Mouse (Mus musculus) cerebellum, postnatal 4 days (tissue): ENCODE measurements around the gene Pih1d1.
A peak's percentile ranks its signal among the peaks of the same experiment; 100 is the strongest.

ENCODE experiments used
- DNase-seq, 2 experiments: peaks; one replicate each; pipeline ENCODE4 v3.0.0; 2022; ENCODE audit warnings: low spot score in 2 of 2, mixed read lengths in 1 of 2

Pih1d1 gene

DNA sequence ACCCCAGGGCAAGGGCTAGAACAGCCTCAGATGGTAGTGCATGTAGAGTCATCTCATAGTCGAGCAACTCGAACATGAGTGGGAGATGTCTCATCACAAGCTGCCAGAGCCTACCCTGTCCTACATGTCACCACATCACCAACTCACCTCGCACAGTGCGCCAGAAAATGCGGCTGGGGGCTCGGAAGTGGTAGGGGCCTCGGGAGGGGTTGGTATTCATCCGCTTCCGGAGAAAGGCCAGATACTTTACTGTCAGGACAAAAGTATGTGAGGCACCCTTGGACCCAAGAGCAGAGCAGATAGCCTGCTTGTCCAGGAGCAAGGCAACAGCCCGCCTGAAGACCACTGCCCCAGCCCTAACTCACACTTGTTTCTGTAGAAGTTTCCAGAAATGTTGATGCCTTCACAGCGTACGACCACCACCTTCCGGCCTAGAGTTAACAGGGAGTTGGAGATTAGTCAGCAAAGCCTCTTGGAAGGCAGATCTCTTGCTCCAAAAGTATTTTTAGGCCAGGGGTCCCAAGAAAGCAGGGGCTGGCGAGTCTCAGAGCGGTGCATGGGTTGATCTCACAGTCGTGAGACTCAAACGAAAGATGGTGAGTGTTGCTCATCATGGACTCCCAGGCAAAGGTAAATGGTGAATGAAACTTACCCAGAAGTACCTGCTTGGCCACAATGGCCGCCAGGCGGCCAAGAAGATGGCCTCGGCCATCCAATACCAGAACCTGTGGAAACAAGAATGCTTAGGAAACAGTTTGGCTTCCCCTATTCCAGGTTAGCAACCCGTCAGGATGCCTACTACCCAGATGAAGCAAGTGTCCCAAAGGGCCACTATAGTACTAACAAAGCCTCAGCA, 27.0 kb upstream of the Pih1d1 start:
- DNase-seq: no peak

GRCm38 (mm10) chr7:45127700-45128224, 26.3 kb upstream of the Pih1d1 start:
- no peak for DNase-seq

DNA sequence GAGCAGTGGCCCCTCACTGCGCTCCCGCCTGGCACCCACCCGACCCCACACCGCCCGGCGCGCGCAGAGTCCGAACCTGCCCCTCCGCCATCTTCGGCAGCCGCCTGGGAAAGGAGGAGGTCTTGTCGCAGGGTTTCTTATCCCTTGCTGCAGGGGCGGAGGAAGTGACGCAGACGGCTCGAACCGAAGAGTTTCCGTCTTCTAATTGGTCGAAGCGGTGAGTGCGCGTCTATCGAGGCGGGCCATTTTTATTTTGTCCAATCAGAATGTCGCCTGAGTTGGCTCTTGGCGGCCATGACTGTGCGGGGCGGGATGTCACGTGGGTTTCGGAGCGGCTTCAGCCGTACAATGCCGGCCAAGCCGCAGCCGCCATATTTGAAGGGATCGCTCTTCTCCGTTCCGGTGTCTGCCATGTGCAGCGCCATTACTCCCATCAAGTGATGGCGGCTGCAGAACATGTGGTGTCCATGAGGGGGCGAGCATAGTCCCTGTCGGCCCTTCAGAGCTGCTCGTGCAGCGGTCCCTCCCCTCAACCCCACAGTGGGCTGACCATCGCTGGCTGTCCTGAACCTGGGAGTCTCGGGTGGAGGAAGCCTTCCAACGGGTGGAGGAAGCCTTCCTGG, 25.4 kb upstream of the Pih1d1 start, which contains the start of gene Rpl13a:
Rpl13a (minus strand) TSS at position 138 of the 623 bp plus-strand sequence.
- DNase-seq: peak; percentile 88 to 97

DNA sequence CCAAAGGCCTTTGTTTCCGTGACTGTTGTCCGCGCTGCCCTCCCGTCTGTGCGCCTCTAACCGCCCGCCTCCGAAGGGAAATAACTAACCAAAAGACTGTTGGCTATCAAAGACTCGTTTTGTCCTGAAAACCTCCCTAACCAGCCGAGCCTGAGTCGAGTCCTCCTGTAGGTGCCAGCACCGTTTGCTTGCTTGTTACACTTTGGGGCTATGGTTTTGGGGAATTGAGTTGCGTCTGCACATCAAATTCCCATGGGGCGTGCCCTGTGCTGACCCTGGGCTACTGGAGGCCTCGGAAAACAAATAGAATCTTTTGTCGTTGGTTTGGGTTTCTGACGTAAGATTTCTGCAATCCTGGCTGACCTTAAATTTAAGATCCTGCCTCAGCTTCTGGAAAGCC, 24.8 kb upstream of the Pih1d1 start:
- DNase-seq: peak in 1 of 2 experiments; percentile 42

DNA sequence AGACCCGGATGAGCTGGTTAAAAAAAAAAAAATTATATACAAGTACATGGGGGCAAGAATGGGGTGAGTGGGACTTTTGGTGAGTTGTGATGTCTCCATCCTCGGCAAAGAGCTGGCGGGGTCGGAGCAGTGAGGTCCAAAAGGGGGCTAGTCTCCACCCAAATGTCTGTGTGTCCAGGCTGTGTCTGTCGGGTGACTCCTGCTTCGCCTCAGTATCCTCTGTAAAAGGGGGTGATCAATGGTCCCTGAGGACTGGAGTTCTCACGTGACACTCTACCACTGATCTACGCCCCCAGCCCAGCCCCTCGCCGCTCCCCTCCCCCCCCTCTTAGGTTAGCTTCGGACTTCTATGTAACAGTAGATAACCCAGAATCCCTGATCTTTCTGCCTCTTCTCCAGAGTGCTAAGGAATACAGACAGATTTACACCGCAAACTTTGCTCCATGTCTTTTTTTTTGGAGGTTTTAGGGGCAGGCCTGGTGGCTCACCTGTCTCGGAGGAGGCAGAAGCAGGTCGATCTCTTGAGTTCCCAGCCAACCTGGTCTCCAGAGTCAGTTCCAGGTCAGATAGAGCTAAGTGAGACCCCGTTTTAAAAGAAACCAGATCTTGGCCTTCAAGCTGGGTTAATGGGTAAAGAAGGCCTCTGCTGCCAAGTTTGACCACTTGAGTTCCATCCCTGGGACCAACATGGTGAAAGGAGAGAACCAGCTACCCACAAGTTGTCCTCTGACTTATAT, 24.2 kb upstream of the Pih1d1 start:
- no peak for DNase-seq

DNA sequence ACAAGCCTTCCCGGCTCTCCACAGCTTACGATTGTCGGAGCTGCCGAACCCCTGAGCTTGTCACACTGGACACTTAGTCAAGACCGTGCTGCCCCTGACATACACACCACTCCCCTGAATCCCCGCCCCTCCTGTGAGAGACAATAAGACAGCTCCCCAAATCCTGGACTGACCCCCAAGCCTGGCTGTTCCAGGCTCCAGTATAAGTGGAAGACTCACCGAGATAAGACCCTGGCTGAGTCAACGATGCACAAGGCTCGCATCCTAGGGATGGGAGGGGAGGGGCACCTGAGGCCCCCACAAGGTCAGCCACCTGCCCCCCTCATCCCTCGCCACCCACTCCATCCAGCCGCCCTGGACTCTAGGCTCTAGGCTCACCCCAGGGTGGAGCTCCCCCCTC, 22.3 kb upstream of the Pih1d1 start:
- DNase-seq: no peak

DNA sequence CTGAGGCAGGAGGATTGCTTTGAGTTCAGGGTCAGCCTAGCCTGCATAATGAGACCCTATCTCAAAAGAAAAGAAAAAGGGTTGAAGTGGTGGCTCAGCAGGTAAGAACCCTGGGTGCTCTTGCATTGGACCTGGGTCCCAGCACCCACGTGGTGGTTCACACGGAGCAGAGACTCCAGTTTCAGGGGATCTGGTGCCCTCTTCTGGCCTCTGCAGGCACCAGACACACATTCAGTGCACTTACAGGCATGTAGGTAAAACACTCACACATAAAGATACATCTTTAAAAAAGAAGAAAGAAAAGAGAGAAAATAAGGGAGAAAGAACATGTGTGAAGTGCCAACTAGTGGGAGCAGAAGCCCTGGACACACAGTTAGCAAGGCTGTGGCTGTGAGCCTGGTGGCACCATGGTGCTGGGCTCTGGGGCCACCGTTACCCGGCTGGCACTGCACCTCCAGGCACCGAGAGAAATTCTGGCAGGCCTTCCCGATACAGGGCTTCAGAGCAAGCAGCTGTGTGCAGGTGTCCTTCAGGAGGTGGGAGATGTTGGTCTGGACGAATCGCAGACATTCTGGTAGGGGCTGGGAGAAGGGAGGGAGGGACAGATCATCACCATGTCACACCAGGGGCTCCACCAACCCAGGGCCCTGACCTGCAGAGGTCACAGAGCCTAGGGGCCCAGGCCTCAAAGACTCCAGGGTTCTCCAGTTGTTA, 20.5 kb upstream of the Pih1d1 start:
- no peak for DNase-seq

GRCm38 (mm10) chr7:45134544-45135026, 19.5 kb upstream of the Pih1d1 start:
- no peak for DNase-seq

GRCm38 (mm10) chr7:45135370-45135769, 18.7 kb upstream of the Pih1d1 start:
- DNase-seq: no peak

DNA sequence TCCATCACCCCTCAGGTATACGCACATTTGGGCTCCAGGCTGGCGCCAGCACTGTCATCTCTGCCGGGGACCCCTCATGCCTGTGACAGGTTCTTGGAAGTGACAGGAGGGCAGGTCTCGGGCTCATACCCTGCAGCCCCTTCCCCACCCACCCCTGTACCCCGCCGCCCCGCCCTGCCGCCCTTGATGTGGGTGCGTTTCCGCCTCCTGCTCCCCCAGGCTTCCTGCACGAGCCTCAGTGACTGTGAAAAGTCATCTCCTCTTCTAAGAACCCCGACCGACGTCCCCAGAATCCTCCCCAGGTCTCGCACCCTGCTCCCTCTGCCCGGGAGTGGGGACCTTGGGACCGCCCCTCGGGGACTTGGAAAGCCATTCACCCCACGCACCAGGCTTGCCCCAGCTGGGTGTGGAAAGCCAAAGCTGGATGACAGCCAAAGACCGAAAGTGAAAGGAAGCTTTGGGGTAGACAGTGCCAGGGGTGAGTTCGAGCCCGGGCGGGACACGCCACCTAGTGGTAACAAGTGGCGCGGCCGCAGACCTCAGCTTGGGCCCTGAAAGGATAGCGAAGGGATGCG, 18.0 kb upstream of the Pih1d1 start, which contains the start of the genes Gm45713 and Flt3l:
Gm45713 (minus strand) TSS at position 239 of the 575 bp plus-strand sequence.
Flt3l (minus strand) TSS at position 440 of the 575 bp plus-strand sequence.
- DNase-seq: peak; percentile 78 to 91

DNA sequence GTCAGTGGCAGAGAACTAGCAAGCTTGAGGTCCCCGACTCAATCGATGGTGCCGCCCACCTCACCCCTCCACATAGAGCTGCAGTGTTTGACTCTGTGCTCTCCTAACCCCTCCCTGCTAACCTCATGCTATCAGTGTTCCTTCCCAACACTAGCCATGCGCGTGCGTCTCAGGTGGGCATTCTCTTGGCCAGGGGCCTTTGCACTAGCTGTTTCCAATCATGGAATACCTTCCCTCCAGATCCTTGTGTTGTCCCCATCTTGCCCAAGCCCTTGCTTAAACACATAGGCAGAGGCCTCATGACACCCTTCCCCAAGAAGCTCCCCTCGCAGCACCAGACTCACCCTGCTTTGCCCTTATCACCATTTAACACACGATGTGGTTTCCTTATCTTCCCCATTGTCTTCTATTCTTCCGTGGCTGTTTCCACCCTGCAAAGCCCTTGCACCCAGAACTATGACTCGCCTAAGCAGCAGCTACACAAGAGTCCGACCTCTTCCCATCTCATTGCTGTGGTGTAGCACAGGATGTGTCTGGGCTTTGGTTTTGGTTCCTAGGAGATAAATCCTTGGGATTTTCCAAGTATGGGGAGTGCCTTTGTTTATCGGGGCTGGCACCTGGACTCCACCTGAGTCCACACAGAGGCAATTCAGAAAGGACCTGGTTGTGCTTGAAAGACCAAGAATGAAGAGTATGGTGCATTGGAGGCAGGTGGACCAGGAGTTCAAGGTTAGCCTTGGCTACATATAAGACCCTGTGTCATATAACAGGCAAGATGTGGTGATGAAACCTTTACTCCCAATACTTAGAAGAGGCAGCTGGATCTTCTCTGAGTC, 16.7 kb upstream of the Pih1d1 start:
- DNase-seq: no peak

GRCm38 (mm10) chr7:45138403-45138802, 15.7 kb upstream of the Pih1d1 start:
- no peak for DNase-seq

- DNase-seq: no peak
Measured at GRCm38 (mm10) chr7:45139904-45140723, 14.0 kb upstream of the Pih1d1 start.

DNA sequence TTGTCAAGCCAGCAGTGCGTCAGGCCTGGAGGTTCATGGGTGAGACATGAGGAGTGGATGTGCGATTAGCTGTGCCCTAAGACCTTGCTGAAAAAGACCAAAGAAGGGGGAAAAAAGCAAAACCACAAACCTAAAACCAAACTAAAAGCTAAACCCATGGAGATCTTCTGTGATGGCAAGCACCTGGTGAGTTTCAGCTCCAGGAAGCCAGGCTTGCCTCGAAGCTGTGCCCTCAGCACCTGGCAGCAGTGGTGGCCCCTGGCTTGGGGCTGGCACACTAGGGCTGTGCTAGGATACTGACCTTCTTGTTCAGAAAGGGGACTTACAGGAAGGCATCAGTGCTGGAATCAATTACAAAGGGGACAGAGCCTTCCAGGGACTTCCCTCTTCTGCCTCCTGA, 12.8 kb upstream of the Pih1d1 start:
- DNase-seq: no peak

GRCm38 (mm10) chr7:45141914-45142313, 12.2 kb upstream of the Pih1d1 start:
- DNase-seq: no peak

DNA sequence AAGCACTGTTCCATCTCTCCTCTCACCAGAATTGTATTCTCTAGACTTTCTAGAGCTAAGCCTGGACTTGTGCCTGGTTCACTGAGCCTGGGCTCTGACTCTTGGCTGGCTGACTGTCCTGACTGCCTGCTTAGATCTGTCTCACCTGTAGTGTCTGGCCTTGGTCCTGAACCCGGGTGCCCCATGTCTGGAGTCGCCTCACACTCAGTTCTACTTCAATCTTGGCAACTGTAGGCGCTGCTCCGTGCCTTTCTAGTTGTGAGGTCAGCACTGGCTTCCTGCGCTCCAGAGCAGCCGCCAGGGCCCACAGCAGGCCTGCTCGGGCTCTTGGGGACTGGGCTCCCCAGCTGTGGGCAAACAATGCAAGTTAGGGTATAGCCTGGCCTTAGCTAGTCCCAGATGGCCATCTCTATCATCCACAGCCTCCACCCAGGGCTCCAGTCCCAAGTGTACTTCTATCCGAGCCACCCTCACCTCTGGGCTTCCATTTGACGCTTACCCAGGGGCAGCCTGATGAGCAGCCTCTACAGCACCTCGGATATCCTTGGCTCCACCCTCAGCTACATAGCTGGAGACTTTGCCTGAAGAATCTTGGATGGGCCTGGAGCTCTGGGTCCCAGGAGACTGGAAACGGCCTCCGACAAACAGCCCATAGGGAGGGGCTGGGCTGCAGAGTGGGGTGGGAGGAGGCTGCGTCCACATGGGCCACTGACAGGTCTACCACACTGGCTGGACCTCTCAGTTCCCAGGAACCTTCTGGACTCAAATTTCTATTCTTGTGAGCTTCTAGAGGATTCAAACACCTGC, 9.5 kb upstream of the Pih1d1 start:
- DNase-seq: no peak

DNA sequence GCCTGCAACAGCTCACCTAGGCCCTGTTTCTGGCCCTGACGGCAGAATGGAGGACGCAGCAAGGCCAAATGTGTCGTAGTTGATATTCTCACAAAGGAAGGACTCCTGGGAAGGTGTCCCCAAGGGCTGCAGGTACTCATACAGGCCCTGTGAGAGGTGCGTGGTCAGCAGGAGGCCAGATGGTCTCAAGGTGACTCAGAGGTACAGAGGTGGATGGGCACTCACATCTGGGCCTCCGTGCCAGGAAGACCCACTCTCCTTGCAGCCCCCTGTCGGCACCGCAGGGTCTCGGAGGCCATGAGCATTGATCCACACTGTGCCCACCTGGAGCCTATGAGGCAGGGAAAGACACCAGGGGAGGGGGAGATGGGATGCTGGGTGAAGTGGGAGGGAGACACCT, 8.6 kb upstream of the Pih1d1 start:
- no peak for DNase-seq

DNA sequence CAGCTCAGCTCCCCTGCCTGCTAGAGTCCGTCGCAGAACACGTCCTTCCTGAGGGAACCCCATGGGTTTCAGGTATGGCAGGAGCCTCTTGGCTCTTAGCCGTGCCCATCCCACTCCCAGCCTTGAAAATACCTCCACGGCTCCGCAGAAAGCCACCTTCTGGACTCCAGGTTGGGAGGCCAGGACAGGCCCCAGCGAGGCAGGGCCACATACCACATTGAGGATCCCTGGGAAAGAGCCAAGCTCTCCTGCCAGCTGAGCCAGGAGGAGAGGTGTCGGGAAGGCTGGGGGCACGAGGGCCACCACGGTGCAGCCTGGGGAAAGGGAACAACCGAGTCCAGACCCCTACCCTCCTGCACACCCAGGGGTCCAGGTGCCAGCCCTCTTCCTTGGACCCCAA, 6.8 kb upstream of the Pih1d1 start:
- DNase-seq: no peak
